Mouse (Mus musculus): ENCODE results near the gene Tsr3. TPM values are rescaled to one million over a fixed set of nuclear protein-coding genes. Genes with fewer than 3 reads are reported as not detected.
"Not testable (repeated sequence)": the region's sequence is repeated elsewhere in the genome, so short reads cannot be mapped to it uniquely, and the experiment has no call there.

The Tsr3 gene
- polyA plus RNA-seq, 1 experiment from 2014 or later, result 25.3 TPM

DNA sequence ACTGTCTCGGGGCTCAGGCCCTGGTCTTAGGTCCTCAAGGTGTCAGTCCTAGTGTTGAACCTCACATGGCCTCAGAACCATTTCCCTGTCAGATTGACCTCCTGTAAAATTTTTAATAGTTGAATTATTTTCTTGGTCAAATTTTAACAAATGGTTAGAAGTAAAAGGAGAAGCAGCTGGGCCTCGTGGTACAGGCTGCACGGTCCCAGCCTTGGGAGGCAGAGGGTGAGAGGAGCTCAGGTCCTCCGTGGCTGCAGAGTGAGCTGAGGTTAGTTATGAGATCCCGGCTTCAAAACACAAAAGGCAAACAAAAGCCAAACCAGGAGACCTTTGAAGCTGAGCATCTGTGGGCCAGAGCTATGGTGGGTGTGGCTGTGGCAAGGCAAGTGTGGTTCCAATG is 12.0 kb upstream of the Tsr3 start:
- Histone ChIP-seq H3K9me3 (ENCODE audit: control insufficient read depth, low read length) (no peaks in the 10 kb centered on the region), H3K27me3 (ENCODE audit: control insufficient read depth, insufficient read depth, low read length) (no peaks in the 10 kb centered on the region), H3K4me1 (ENCODE audit: control insufficient read depth in 2 of 2, insufficient read depth in 2 of 2, low read length in 2 of 2) (no peaks in the 10 kb centered on the region), H3K36me3 (ENCODE audit: control insufficient read depth, insufficient read depth, low read length) (peaks cover 38% of the 10 kb centered on the region), H3K27ac (replicated peaks in 1 of 2; ENCODE audit: control insufficient read depth in 1 of 2, insufficient read depth in 1 of 2, low read depth in 2 of 2, low read length in 2 of 2) (no peak overlapping the region), H3K4me2 (ENCODE audit: low read length) (no peak overlapping the region), H3K4me3 (ENCODE audit: control insufficient read depth in 1 of 2, insufficient read depth in 1 of 2, low read depth in 1 of 2, low read length in 2 of 2) (no peak overlapping the region), H3K9ac (ENCODE audit: low read length) (no peak overlapping the region)
- whole genome bisulfite sequencing, result 85% methylated on average over 5 of the region's 5 CpGs
- no peak for ATAC-seq (ENCODE audit: insufficient number of reproducible peaks, insufficient read depth, low FRiP score, low read depth)

DNA sequence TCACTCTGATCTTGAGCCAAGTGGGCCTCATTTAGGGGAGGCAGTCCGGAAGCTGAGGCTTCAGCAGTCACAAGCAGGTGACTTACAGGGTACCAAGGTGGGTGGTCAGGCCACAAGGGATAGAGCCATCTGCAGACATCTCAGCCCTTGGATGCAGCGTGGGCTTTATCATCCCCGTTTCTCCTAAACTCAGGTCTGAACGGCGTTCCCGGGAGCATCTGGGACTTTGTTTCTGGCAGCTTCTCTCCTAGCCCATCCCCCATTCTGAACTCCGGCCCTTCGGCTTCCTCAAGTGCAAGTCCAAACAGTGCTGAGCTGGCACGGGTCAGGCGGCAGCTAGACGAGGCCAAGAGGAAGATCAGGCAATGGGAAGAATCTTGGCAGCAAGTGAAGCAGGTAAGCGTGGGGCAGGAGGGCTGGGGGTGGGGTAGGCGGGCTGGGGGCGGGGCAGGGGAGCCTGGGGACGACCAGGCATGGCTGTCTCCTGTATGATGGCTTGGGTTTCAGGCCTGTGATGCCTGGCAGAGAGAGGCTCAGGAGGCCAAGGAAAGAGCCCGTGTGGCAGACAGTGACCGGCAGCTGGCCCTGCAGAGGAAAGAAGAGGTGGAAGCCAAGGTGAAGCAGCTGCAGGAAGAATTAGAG is 9.8 kb upstream of the Tsr3 start:
- not testable (repeated sequence) for H3K9ac ChIP-seq (ENCODE audit: low read length); H3K9me3 ChIP-seq (ENCODE audit: control insufficient read depth, low read length); H3K4me1 ChIP-seq (ENCODE audit: control insufficient read depth in 2 of 2, insufficient read depth in 2 of 2, low read length in 2 of 2); H3K4me3 ChIP-seq (ENCODE audit: control insufficient read depth in 1 of 2, insufficient read depth in 1 of 2, low read depth in 1 of 2, low read length in 2 of 2); H3K27ac ChIP-seq (replicated peaks in 1 of 2; ENCODE audit: control insufficient read depth in 1 of 2, insufficient read depth in 1 of 2, low read depth in 2 of 2, low read length in 2 of 2); H3K4me2 ChIP-seq (ENCODE audit: low read length); ATAC-seq (ENCODE audit: insufficient number of reproducible peaks, insufficient read depth, low FRiP score, low read depth); H3K27me3 ChIP-seq (ENCODE audit: control insufficient read depth, insufficient read depth, low read length)
- WGBS, result 75% methylated on average over 12 of the region's 17 CpGs
- peaks cover 47% of the 10 kb centered on the region for H3K36me3 ChIP-seq (ENCODE audit: control insufficient read depth, insufficient read depth, low read length)

DNA sequence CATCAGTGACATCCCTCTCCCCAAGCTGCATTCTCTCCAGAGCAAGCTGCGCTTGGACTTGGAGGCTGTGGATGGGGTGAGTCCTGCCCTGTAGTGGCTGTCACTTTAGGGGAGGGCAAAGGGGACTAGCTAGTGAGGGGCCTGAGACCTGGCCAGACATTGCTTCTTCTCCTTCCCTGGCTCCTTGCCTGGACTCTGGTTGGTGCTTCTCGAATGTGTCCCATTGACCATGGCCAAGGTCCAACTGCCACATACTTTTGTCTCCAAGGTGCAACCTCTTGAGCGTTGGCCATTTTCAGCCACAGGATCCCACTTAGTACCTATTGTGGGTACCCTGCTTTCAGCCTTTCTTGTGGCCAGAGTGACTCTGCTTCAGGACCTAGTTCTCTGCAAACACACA is 9.3 kb upstream of the Tsr3 start:
- Histone ChIP-seq H3K27me3 (ENCODE audit: control insufficient read depth, insufficient read depth, low read length) (no peaks in the 10 kb centered on the region), H3K4me2 (ENCODE audit: low read length) (no peak overlapping the region), H3K4me1 (ENCODE audit: control insufficient read depth in 2 of 2, insufficient read depth in 2 of 2, low read length in 2 of 2) (no peaks in the 10 kb centered on the region), H3K9ac (ENCODE audit: low read length) (no peak overlapping the region; the same call in 1 of the 2 replicates), H3K36me3 (ENCODE audit: control insufficient read depth, insufficient read depth, low read length) (peaks cover 48% of the 10 kb centered on the region), H3K9me3 (ENCODE audit: control insufficient read depth, low read length) (no peaks in the 10 kb centered on the region), H3K4me3 (ENCODE audit: control insufficient read depth in 1 of 2, insufficient read depth in 1 of 2, low read depth in 1 of 2, low read length in 2 of 2) (no peak overlapping the region), H3K27ac (replicated peaks in 1 of 2; ENCODE audit: control insufficient read depth in 1 of 2, insufficient read depth in 1 of 2, low read depth in 2 of 2, low read length in 2 of 2) (no peak overlapping the region)
- ATAC-seq (ENCODE audit: insufficient number of reproducible peaks, insufficient read depth, low FRiP score, low read depth), result no peak
- 91% methylated on average over 3 of the region's 3 CpGs for WGBS

GRCm38 (mm10) chr17:25231621-25232020 is 8.3 kb upstream of the Tsr3 start:
- H3K4me3 ChIP-seq (ENCODE audit: control insufficient read depth in 1 of 2, insufficient read depth in 1 of 2, low read depth in 1 of 2, low read length in 2 of 2); H3K27ac ChIP-seq (replicated peaks in 1 of 2; ENCODE audit: control insufficient read depth in 1 of 2, insufficient read depth in 1 of 2, low read depth in 2 of 2, low read length in 2 of 2); H3K9me3 ChIP-seq (ENCODE audit: control insufficient read depth, low read length); H3K4me1 ChIP-seq (ENCODE audit: control insufficient read depth in 2 of 2, insufficient read depth in 2 of 2, low read length in 2 of 2); H3K4me2 ChIP-seq (ENCODE audit: low read length); H3K27me3 ChIP-seq (ENCODE audit: control insufficient read depth, insufficient read depth, low read length); H3K9ac ChIP-seq (ENCODE audit: low read length); ATAC-seq (ENCODE audit: insufficient number of reproducible peaks, insufficient read depth, low FRiP score, low read depth): not testable (repeated sequence)
- 91% methylated on average over 5 of the region's 11 CpGs for WGBS
- H3K36me3 ChIP-seq (ENCODE audit: control insufficient read depth, insufficient read depth, low read length), result peaks cover 45% of the 10 kb centered on the region

DNA sequence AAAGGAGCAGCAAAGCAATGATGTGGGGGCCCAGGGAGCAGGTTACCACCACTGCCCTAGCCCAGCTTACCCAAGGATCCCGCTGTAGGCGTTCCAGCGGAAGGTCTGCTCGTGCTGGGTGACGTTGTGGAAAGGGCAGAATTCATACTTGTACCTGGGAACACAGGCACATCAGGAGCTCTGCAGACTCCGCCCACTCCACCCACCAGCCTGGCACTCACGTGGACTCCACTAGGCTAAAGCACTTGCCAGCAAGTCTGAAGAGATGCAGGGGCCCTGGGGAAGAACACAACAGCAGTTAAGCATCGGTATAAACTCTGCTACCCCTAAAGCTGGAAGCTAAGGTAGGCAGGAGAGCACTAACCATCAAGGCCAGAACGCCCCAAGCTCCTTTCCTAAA is 4.3 kb upstream of the Tsr3 start:
- no peak for ATAC-seq (ENCODE audit: insufficient number of reproducible peaks, insufficient read depth, low FRiP score, low read depth)
- H3K4me2 ChIP-seq (ENCODE audit: low read length), result no peak overlapping the region
- no peak overlapping the region for H3K4me3 ChIP-seq (ENCODE audit: control insufficient read depth in 1 of 2, insufficient read depth in 1 of 2, low read depth in 1 of 2, low read length in 2 of 2)
- no peak overlapping the region for H3K27ac ChIP-seq (replicated peaks in 1 of 2; ENCODE audit: control insufficient read depth in 1 of 2, insufficient read depth in 1 of 2, low read depth in 2 of 2, low read length in 2 of 2)
- 77% methylated on average over 9 of the region's 9 CpGs for WGBS
- peaks cover 3 to 5% of the 10 kb centered on the region in 2 experiments; a peak in 3 of 4 replicates for H3K4me1 ChIP-seq (ENCODE audit: control insufficient read depth in 2 of 2, insufficient read depth in 2 of 2, low read length in 2 of 2)
- no peaks in the 10 kb centered on the region for H3K27me3 ChIP-seq (ENCODE audit: control insufficient read depth, insufficient read depth, low read length)
- H3K9me3 ChIP-seq (ENCODE audit: control insufficient read depth, low read length), result no peaks in the 10 kb centered on the region
- peaks cover 23% of the 10 kb centered on the region for H3K36me3 ChIP-seq (ENCODE audit: control insufficient read depth, insufficient read depth, low read length)
- H3K9ac ChIP-seq (ENCODE audit: low read length), result no peak overlapping the region

DNA sequence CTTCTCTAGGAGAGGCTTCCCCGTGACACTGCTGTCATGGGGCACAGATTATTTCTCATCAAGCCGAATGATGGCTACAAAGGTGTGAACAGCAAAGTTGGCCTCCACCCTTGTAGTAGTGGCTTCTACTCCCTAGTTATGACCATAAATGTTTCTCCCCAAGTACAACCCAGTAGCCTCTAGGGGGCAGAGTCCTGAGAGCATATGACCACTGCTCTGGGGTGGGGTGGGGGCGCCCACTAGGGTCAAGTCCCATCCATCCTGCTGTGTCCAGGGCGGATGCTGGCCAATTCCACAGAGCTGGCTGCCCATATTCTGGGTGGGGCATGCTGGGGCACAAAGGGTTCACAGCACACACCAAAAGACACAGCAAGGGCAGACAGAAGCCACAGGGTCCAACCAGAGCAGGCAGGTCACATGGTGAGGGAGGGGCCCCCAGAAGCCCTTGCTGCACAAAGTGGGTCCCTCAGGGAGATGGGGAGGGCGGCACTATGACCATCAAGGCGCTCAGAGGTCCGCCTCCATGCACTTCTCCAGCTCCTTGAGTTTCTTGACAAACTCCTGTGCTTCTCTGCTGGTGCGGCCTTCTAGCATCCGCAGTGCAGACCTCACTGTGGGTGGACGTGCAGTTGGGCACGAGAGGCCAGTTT is 3.3 kb downstream of the Tsr3 start:
- H3K36me3 ChIP-seq (ENCODE audit: control insufficient read depth, insufficient read depth, low read length), result peaks cover 32% of the 10 kb centered on the region
- 90% methylated on average over 11 of the region's 11 CpGs for WGBS
- H3K4me1 ChIP-seq (ENCODE audit: control insufficient read depth in 2 of 2, insufficient read depth in 2 of 2, low read length in 2 of 2), result peaks cover 6 to 13% of the 10 kb centered on the region in 2 experiments; a peak in 3 of 4 replicates
- no peaks in the 10 kb centered on the region; the same call in 1 of the 2 replicates for H3K27me3 ChIP-seq (ENCODE audit: control insufficient read depth, insufficient read depth, low read length)
- no peak overlapping the region for H3K4me3 ChIP-seq (ENCODE audit: control insufficient read depth in 1 of 2, insufficient read depth in 1 of 2, low read depth in 1 of 2, low read length in 2 of 2)
- H3K9ac ChIP-seq (ENCODE audit: low read length), result no peak overlapping the region
- H3K27ac ChIP-seq (replicated peaks in 1 of 2; ENCODE audit: control insufficient read depth in 1 of 2, insufficient read depth in 1 of 2, low read depth in 2 of 2, low read length in 2 of 2), result no peak overlapping the region
- H3K9me3 ChIP-seq (ENCODE audit: control insufficient read depth, low read length), result no peaks in the 10 kb centered on the region
- no peak for ATAC-seq (ENCODE audit: insufficient number of reproducible peaks, insufficient read depth, low FRiP score, low read depth)
- no peak overlapping the region for H3K4me2 ChIP-seq (ENCODE audit: low read length)

GRCm38 (mm10) chr17:25244239-25244638 is 4.3 kb downstream of the Tsr3 start:
- 88% methylated on average over 16 of the region's 16 CpGs for WGBS
- H3K4me1 ChIP-seq (ENCODE audit: control insufficient read depth in 2 of 2, insufficient read depth in 2 of 2, low read length in 2 of 2), result peaks cover 6 to 12% of the 10 kb centered on the region in 2 experiments; a peak in 3 of 4 replicates
- H3K9ac ChIP-seq (ENCODE audit: low read length), result no peak overlapping the region
- no peak overlapping the region for H3K4me3 ChIP-seq (ENCODE audit: control insufficient read depth in 1 of 2, insufficient read depth in 1 of 2, low read depth in 1 of 2, low read length in 2 of 2)
- no peak overlapping the region for H3K4me2 ChIP-seq (ENCODE audit: low read length)
- H3K36me3 ChIP-seq (ENCODE audit: control insufficient read depth, insufficient read depth, low read length), result peaks cover 32% of the 10 kb centered on the region
- no peak for ATAC-seq (ENCODE audit: insufficient number of reproducible peaks, insufficient read depth, low FRiP score, low read depth)
- no peaks in the 10 kb centered on the region; the same call in 1 of the 2 replicates for H3K27me3 ChIP-seq (ENCODE audit: control insufficient read depth, insufficient read depth, low read length)
- H3K9me3 ChIP-seq (ENCODE audit: control insufficient read depth, low read length), result no peaks in the 10 kb centered on the region
- no peak overlapping the region for H3K27ac ChIP-seq (replicated peaks in 1 of 2; ENCODE audit: control insufficient read depth in 1 of 2, insufficient read depth in 1 of 2, low read depth in 2 of 2, low read length in 2 of 2)
